ENCODE assay signal across 8 mouse cellular contexts in the genomic region with DNA sequence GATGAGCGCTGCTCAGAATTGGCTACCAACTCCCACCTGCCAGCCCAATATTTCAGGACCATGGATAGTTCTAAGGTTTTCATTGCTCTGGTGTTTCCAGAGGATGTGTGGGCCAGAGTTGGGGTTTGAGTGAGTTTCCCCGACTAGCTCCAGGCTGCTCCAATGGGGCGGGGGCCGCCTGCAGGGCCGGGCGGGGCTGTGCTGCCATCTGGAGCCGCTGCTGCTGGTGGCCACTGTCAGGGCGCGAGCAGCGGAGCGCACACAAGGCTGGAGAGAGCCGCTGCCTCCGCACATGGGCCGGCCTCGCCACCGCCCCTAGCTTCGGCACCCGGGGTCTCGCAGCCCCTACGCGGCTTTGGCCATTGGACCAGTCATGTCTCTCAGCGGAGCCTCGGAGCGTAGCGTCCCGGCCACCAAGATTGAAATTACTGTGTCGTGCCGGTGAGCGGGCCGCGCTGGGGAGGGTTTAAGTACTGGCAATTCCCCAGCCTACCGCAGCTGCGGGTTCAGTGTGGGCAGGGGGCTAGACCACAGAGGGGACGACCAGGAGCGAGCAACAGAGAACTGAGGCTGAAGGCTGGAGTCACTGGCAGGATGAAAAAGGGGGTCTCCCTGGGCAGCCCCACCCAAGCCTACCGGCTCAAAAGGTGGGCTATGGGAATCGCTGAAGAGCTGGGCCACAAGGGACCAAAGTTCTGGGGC. TPM values are rescaled to one million over a fixed set of nuclear protein-coding genes. Genes with fewer than 3 reads are reported as not detected.
A peak's percentile ranks its signal among the peaks of the same experiment; 100 is the strongest.
DNase-seq lines count a peak whose midpoint lies in the region; ATAC-seq and TF ChIP-seq lines count a peak whose summit lies in the region.

Cpne9 (plus strand) TSS at position 207 of the 702 bp plus-strand sequence.

- ATAC-seq in granulocyte monocyte progenitor cell, adult 5-6 weeks (replicated peaks; ENCODE audit: poor library complexity, severe bottlenecking) = peak; percentile 36; the same call in 1 of the 2 replicates
- ATAC-seq in midbrain, embryonic 13.5 days = peak; percentile 78

- no peak for TF ChIP-seq POLR2A in testis, adult 2 months (IDR thresholded peaks at IDR 0.05; ENCODE audit: control insufficient read depth, low read depth, low read length)

- H3K4me2 ChIP-seq in midbrain, embryonic 13.5 days (replicated peaks) = peak within 1 kb of the TSS; percentile 64

- no peaks in the 10 kb centered on the region for H3K9me3 ChIP-seq in midbrain, embryonic 13.5 days

- no peak within 1 kb of the TSS for H3K27ac ChIP-seq in testis, adult 2 months (ENCODE audit: control insufficient read depth, insufficient read depth, low read depth, low read length)
- H3K27ac ChIP-seq in midbrain, embryonic 13.5 days = no peak within 1 kb of the TSS

- peak within 1 kb of the TSS; percentile 60 for H3K9ac ChIP-seq in midbrain, embryonic 13.5 days (replicated peaks)

- H3K27me3 ChIP-seq in testis, adult 2 months (ENCODE audit: control insufficient read depth, insufficient read depth, low read length) = no peaks in the 10 kb centered on the region
- peaks cover 47% of the 10 kb centered on the region for H3K27me3 ChIP-seq in midbrain, embryonic 13.5 days

- H3K36me3 ChIP-seq in testis, adult 2 months (ENCODE audit: control insufficient read depth, insufficient read depth, low read length) = no peaks in the 10 kb centered on the region
- H3K36me3 ChIP-seq in midbrain, embryonic 13.5 days = peaks cover 28% of the 10 kb centered on the region

- no peak for TF ChIP-seq CTCF in testis, adult 2 months (IDR thresholded peaks at IDR 0.05; ENCODE audit: control insufficient read depth, insufficient read depth, insufficient replicate concordance, low read depth, low read length)

- 6% methylated on average over 37 of the region's 37 CpGs for WGBS in large intestine, adult 2 months
- WGBS in midbrain, embryonic 13.5 days = 1% methylated on average over 37 of the region's 37 CpGs

- peak within 1 kb of the TSS; percentile 10; the same call in 1 of the 2 replicates for H3K4me3 ChIP-seq in testis, adult 2 months (ENCODE audit: control insufficient read depth, low read depth, low read length)
- H3K4me3 ChIP-seq in midbrain, embryonic 13.5 days (replicated peaks) = peak within 1 kb of the TSS; percentile 37

- peaks cover 20% of the 10 kb centered on the region for H3K4me1 ChIP-seq in testis, adult 2 months (ENCODE audit: control insufficient read depth, insufficient read depth, low read length)
- H3K4me1 ChIP-seq in midbrain, embryonic 13.5 days (replicated peaks) = peaks cover 14% of the 10 kb centered on the region

- DNase-seq in testis, postnatal 14 days (ENCODE audit: low spot score) = no peak
- peak; percentile 82 to 84 for DNase-seq in cerebellum, postnatal 10 days
- peak; percentile 2 for DNase-seq in large intestine, adult 2 months (ENCODE audit: low read depth, low spot score)
- peak; percentile 38 for DNase-seq in thymus, postnatal 4 days
- no peak for DNase-seq in urinary bladder, adult 2 months (ENCODE audit: low spot score)

RNA-seq across cellular contexts. Expression of gene Cpne9, which starts in this region (rescaled TPM):
- polyA plus RNA-seq in testis, adult 2 months (2012; rRNA removed) = 0.34 and 0.58 TPM in 2 replicates
- total RNA-seq in granulocyte monocyte progenitor cell, adult 5-6 weeks (2014; fragmentation: Nextera tagmentation) = 0.19 TPM in 1 of 2 replicates, not detected in the other
- 0.39 TPM in 1 of 2 replicates, not detected in the other for total RNA-seq in granulocyte monocyte progenitor cell, adult 5-6 weeks (2017)
- 0.10 TPM in 1 of 2 replicates, not detected in the other for polyA plus RNA-seq in large intestine, adult 2 months (2012; rRNA removed)
- 0.58 and 0.71 TPM in 2 replicates for polyA plus RNA-seq in midbrain, embryonic 13.5 days (2015; fragmentation: Nextera tagmentation; extraction: Ambion mirVana)
- polyA plus RNA-seq in urinary bladder, adult 2 months (2012; rRNA removed) = 0.03 and 0.18 TPM in 2 replicates

Comparison
In these comparisons a context has a peak if more than half of its experiments do, and no peak if none do; other contexts are left out.
1. Peak in ATAC-seq in granulocyte monocyte progenitor cell, adult 5-6 weeks; RNA of the gene not detected or under 1 TPM.
2. Peak in DNase-seq in large intestine, adult 2 months; RNA of the gene not detected or under 1 TPM.
3. Peak in ATAC-seq, H3K4me3 ChIP-seq, H3K9ac ChIP-seq and H3K4me2 ChIP-seq in midbrain, embryonic 13.5 days; RNA of the gene not detected or under 1 TPM.
4. DNase-seq: peak in cerebellum, postnatal 10 days (2 of 2) and thymus, postnatal 4 days (single experiment); none in testis, postnatal 14 days (single experiment) and urinary bladder, adult 2 months (single experiment).